Mouse (Mus musculus) brain, adult 2 months (tissue): Measurements from ENCODE around the gene Otogl.

ENCODE experiments used
- DNase-seq: peaks from one replicate; pipeline ENCODE4 v3.0.0; 2011; ENCODE audit warnings: low read depth, low spot score

Gene Otogl

DNA sequence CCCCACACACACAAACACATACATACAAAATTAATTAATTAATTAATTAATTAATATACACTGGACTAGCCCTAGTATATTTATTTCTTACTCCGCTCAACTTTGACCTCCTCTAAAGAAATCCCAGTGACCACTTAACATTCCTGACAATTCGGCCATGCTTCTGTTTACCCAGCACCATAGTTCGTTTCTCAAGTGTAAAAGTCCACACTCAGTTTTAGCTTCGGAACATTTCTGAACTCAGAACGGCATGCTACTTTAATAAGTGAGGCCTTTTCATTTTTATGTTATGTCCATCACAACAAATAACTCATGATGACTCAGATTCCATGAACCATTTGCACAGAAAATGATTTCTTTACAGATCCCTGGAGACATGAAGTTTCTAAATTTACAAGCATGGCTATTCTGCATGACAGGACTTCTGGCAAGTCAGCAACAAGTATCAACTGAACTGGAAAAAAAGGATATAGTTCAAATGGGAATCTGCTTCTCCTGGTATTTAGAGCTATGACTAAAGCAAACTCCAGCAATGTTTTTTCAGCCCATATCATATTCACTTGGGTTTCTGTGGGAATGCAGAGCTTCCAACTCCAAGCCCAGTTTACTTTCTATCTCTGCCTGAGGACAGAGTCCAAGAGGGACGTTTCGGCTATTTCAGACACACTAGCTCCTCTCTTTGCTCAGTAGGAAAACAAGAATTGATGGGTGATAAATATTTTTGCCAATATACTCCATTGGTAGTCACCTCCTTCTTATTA is 6.5 kb downstream of the Otogl start:
- no peak for DNase-seq

- DNase-seq = no peak
These were observed 10.0 kb downstream of the Otogl start for GRCm38 (mm10) chr10:107901958-107902357.

GRCm38 (mm10) chr10:107901204-107901879 is 10.6 kb downstream of the Otogl start:
- no peak for DNase-seq

GRCm38 (mm10) chr10:107899946-107900345 is 12.0 kb downstream of the Otogl start:
- no peak for DNase-seq

- no peak for DNase-seq
These were observed 15.8 kb downstream of the Otogl start for GRCm38 (mm10) chr10:107896158-107896557.

GRCm38 (mm10) chr10:107894663-107895581 is 17.0 kb downstream of the Otogl start:
- no peak for DNase-seq

- DNase-seq = no peak
These were observed 21.5 kb downstream of the Otogl start for GRCm38 (mm10) chr10:107890400-107890799.

GRCm38 (mm10) chr10:107872542-107872941 is 39.4 kb downstream of the Otogl start:
- DNase-seq = no peak

DNA sequence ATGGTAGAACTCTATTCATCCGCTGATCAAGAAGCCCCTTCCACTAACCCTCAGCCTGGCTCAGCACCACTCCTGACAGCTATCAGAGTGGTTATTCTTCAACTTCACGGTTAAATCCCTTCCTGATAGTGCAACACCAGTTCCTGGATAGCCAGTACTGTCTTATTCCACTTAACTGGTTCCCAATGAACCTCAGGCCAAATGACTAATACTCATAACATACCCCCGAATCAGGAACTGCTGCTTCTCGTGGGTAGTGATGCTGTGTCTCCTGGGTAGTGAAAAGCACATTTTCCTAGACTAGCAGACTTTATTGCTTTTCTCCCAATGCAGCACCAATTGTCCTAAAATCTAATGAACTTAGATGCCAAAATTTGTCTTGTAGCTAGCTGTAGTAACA is 39.8 kb downstream of the Otogl start:
- no peak for DNase-seq

GRCm38 (mm10) chr10:107870540-107870939 is 41.4 kb downstream of the Otogl start:
- DNase-seq = no peak

GRCm38 (mm10) chr10:107868904-107869303 is 43.0 kb downstream of the Otogl start:
- no peak for DNase-seq

DNA sequence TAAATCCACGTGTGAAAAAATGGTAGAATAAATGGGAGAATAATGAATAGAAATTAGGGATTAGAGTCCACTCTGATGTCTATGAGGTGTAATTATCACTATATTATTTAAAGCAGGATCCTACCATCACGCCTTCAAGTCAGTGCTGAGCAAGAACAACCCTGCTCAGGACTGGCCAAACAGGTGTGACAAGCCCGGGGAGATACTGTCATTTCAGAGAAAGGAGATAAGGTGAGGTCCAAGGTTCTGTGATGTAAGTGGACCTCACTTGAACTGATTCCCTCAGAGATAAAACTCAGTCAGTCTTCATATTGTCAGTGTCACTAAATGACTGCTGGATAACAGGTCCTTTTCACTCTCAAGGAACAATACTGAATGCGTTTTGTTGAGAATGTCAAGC is 44.5 kb downstream of the Otogl start:
- no peak for DNase-seq

DNA sequence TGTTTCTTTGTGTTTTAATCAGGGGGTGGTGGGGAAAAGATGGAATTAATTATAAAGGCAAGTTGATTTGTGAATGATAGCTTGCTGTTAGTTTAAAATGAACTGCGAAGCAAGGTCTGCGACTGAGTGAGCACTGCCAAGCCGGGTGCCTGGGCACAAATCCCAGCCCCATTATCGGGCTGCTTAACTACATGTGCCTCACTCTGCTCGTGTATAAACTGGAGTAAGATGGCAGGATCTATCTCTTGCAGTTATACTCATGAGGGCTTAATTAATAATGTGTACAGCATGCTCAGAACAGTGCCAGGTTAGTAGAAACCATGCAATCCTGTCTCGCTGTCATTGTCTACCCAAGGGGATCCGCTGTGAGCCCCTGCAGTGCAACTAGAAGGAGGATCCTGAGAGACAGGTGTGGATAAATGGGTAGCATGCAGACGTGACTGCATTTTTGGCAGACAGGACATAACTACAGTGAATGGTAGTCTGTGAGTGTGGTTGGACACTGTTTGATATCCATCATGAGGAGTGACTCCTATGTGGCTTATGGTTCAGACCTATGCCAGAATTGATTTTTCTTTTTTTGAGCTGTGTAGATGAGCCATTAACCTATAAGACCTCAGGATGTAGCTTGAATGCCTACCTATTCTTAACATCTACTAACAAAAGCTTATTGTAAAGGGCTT is 51.6 kb downstream of the Otogl start:
- peak; percentile 16 for DNase-seq

DNA sequence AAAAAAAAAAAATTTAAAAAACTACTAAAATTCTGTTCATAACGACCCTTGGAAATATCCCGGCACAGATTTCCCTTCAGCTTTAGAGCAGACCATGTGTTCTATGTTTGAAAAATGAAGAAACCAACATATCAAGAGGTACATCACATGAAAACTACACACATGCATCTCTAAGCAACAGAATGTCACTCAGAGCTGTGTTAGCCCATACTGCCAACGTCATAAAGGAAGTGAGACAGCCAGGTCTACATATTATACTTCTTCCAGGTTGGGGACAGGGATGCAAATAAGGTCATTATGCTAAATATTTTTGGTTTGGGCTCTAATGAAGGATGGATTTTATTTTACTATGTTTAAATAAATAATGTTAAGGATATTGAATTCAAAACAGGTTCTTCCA is 52.7 kb downstream of the Otogl start:
- DNase-seq = no peak

DNA sequence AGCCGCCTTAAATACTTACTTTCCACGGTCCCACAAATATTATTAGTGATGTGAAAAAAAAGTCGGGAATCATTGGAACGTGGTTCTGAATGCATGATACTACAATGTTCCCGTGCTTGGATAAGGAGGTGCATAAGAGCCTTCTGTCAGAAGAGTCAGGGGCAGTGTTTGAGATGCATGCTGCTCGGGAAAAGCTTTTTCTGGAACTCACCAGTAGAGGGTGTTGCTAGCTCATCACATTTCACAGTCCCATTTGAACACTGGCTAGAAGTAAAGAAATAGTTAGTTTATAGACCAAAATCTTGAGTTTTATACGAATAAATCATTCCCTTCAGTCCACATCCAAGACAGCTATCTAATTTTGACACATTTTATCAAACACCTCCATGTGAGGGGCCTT is 53.2 kb downstream of the Otogl start:
- DNase-seq = peak; percentile 71

DNA sequence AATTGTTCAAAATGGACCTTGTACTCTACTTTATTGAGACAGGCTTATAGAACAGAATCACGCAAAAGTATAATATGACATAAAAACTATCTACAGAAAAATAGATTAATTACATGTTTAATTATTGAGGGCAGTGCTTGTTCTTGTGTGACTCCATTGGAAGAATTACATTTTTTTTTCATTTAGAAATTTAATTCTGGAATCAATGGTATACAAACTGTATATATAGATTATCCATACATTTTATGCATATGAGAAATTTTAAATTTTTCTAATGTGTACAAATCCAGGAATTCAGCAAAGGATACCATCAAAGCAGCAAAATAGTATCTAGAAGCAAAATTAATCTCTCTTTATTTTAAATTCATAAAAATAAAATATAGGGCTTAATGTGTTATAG is 67.0 kb downstream of the Otogl start:
- DNase-seq = no peak

GRCm38 (mm10) chr10:107834452-107835239 is 77.3 kb downstream of the Otogl start:
- no peak for DNase-seq

GRCm38 (mm10) chr10:107829151-107829550 is 82.8 kb downstream of the Otogl start:
- no peak for DNase-seq

- DNase-seq = peak; percentile 56
These were observed 98.0 kb downstream of the Otogl start for GRCm38 (mm10) chr10:107813814-107814483.
